Mouse (Mus musculus) liver, embryonic 14.5 days (tissue): Measurements from ENCODE around the gene Pdlim1.

Experiments used
- CTCF ChIP-seq: IDR thresholded peaks from 2 replicates; pipeline ENCODE4 v1.5.1; 2016; ENCODE audit warnings: antibody characterized with exemption, low read depth, control low read depth
- EP300 ChIP-seq: IDR thresholded peaks from 2 replicates; pipeline ENCODE4 v1.6.1; 2016; ENCODE audit warnings: antibody characterized with exemption, low read depth

- TF ChIP-seq EP300 (no peak), CTCF (no peak)
Measured at GRCm38 (mm10) chr19:40268493-40268892, 3.1 kb downstream of the Pdlim1 start.
